Mouse (Mus musculus) thymus, postnatal 0 days (tissue): Measurements from ENCODE around the gene Cxcl9. TPM values are rescaled to one million over a fixed set of nuclear protein-coding genes. Genes with fewer than 3 reads are reported as not detected.
A peak's percentile ranks its signal among the peaks of the same experiment; 100 is the strongest.
"Not testable (repeated sequence)": the region's sequence is repeated elsewhere in the genome, so short reads cannot be mapped to it uniquely, and the experiment has no call there.

ENCODE experiments used
- DNase-seq: peaks from one replicate; pipeline ENCODE4 v3.0.0-alpha.2; 2015; ENCODE audit warnings: low spot score
- polyA plus RNA-seq: library from polyadenylated mRNA; unstranded; fragments of >200 nt; fragmentation: Nextera tagmentation; extraction: Ambion mirVana; gene quantifications from 2 replicates; pipeline ENCODE4 v1.2.1, GENCODE M21; 2015

The Cxcl9 gene
- polyA plus RNA-seq = 2.9 and 4.2 TPM in 2 replicates

- no peak for DNase-seq
Observed at GRCm38 (mm10) chr5:92327929-92328328, at the start of gene Cxcl9. Gene Cxcl9, minus strand, starts transcription at chr5:92328079.

GRCm38 (mm10) chr5:92376795-92377405 lies 49.0 kb upstream of the Cxcl9 start:
- no peak for DNase-seq

- peak; percentile 63 for DNase-seq
Observed at GRCm38 (mm10) chr5:92375368-92375767, 47.5 kb upstream of the Cxcl9 start.

DNA sequence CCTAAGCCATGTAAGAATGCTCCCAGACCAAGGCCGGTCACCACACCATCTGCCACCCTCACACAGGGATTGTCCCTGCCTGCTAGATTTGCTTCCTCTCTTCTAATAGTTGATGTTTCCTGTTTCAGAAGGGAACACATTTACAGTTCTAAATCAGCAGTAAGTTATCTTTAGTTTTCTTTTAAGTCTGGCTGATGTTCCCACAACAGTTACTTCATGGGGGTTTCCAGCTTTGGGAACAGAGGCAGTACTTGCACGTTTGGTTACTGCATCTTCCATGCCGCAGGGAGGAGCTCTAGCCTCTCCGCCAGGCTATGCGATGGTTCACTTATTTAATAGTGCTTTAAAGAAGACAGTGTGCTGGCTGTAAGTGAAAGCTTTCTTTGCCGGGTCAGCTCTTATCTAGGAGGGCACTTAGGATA lies 46.9 kb upstream of the Cxcl9 start:
- peak; percentile 42 for DNase-seq

DNA sequence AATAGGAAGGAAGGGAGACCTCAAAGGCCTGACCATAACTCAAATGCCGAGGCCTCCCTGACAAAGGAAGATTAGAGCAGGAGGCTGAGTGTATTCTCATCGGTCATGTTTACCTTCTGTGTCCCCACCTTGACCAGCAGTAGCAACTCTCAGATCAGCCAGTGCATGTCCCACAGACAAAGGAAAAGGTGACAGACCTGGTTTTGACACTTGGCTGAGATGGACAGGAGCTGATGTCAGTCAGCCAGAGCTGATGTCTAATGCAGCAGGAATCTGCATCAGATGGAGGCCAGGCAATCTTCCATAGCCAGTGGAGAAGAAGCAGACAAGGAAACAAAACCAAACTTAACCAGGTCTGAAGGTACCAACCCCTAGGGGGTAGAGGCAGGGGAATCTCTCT lies 44.7 kb upstream of the Cxcl9 start:
- no peak for DNase-seq

DNA sequence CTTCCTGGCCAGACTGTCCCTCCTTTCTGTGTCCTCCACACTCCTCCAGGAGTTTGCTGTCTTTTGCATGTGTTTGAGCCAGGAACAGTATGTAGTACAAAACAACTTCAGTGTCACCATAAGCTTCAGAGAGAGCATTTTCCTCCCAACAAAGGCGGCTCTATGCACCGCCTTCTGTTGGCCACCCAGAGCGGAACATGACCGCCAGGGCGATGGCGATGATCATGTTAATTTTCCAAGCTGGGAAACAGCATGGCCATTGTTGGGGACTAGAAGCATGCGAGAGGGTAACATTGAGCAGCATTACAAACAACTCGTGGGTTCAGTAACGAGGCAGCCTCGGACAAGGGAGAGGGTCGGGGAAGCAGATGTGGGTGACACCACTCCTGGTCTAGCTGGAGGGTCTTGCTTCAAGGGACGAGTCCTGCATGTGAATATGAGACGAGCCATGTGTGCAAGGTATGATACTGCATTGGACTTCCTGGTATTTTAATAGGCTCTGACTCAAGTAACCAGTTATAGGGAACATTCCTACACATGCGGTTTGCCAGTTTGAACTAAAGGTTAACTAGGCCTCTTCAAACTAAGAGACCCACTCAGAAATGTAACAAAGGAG lies 43.6 kb upstream of the Cxcl9 start:
- no peak for DNase-seq

DNA sequence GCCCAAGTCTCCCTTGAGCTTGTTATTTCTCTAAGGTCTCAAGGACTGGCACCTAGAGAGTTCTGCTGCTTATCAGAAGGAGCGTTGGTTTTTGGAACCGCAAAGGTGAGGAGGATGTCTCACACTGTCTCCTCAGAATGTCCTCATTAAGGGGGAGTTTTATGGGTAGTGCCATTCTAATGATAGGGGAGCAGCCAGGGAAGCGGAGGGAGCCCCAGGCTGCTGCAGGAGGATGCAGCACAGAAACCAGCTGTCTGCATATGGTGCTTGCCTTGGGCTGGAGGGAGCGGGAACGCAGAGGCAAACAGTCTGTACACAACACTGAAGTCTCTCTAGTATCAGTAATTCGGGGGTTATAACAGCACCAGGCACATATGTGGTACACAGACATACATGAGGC lies 43.0 kb upstream of the Cxcl9 start:
- no peak for DNase-seq

- DNase-seq = no peak
Observed at GRCm38 (mm10) chr5:92370392-92370791, 42.5 kb upstream of the Cxcl9 start.

DNA sequence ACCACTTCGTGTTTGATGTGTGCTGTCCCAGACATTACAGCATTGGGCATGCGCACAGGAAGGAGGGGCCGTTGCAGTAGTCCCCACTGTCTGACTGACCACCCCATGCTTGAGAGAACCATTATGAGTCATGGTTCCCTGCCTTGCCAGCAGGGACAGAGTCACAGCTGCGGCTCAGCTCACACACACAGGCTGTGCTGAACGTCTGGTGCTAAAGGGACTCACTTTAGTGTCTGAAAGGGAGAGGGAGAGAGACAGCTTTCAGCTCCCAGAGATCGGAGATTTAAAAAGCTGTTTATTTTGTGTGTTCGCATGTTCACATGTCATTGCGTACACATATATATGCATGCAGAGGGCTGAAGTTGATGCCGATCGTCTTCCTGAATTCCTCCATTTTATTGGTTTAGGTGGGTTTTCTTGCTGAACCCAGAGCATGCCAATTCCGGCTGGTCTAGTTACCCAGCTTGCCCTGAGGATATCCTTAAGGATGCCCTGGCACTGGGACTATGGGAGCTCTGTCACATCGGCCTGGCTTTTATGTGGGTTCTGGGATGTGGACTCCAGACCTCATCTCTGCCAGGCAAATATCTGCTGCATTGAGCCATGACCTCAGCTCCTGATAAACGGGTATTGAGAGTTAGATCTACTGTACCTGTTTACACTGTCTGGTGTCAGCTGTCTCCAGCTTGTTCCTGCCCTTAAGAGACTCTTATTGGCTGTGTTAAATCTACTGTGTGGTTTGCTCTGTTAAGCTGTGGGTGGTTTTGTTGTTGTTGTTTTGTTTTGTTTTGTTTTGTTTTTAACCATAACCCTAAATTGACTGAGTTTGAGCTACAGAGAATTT lies 41.5 kb upstream of the Cxcl9 start:
- DNase-seq = no peak

GRCm38 (mm10) chr5:92368392-92368791 lies 40.5 kb upstream of the Cxcl9 start:
- no peak for DNase-seq

DNA sequence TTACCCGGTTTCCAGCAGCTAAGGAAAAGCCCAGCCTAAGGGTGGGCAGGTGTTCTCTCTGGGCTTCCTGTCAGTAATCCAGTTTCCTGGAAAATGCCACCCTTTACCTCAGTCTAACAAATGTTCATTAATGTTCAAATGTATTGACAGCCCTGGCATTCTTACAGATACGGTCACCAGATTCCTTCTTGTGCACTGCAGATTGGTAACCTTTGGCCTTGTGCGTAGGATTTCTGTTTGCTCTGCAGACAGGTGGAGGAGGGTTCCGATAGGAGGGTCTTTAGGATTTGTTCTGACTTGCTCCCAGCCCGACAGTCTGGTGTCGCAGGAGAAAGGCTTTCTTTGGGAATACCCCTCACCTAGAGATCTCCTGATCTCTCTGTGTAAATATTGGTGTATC lies 38.7 kb upstream of the Cxcl9 start:
- no peak for DNase-seq

DNA sequence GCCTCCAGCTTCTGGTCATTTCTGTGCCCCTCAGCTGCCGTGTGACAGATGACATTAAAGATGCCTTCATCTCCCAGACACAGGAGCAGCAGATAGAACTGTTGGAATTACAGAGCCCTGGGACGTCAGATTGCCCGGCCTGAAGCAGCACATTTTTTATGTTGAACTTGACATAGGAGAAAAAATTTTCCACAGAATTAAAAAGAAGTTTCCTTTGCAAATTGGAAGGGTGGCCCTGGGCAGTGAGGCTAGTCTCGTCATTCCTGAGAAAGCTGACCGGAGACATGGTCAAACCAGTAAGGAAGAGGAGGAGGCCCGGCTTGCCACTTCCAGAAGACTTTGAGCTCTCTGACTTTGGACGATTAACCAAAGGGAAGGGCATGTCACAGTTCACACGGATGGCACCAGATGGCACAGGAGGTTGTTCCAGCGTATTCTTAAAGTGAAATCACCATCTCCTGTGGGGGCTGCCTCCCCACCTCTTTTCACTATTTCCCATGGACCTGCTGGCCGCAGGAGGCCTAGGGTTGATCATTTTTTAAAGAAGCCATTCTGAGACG lies 37.3 kb upstream of the Cxcl9 start:
- no peak for DNase-seq

DNA sequence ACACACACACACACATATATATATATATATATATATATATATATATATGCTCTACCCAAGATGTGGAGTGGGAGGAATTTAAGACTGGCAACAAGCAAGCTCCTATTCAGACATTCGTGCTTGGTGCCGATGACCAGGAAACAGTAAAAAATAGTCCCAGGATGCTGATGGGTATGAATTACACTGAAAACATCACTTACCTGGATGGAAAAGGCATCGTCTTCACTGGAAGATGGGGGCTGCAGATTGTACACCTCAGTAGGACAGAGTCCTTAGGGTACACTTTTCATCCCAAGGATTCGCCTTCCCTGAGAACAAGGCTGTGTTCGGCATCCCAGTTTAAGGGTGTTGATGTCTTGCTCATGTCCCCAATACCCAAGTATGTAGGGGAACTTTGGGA lies 36.1 kb upstream of the Cxcl9 start:
- DNase-seq = no peak

DNA sequence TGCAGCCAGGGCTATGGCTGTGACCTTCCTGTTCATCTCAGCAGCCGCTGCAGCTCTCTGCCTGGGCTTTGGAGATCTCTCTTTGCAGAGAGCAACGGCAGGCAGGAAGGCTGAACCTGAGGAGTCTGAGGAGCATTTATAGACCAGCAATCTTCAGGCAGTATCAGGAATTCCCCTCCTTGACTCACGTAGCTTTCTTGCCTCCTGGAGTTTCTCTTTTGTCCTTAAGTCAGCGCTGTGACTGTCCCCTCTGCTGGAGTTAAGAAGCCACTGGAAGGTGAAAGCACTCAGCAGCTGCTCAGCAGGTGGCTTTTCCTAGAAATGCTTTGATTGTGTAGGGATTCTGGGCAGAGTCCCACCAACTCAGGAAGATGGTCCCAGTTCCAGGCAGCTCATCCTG lies 35.3 kb upstream of the Cxcl9 start:
- no peak for DNase-seq

DNA sequence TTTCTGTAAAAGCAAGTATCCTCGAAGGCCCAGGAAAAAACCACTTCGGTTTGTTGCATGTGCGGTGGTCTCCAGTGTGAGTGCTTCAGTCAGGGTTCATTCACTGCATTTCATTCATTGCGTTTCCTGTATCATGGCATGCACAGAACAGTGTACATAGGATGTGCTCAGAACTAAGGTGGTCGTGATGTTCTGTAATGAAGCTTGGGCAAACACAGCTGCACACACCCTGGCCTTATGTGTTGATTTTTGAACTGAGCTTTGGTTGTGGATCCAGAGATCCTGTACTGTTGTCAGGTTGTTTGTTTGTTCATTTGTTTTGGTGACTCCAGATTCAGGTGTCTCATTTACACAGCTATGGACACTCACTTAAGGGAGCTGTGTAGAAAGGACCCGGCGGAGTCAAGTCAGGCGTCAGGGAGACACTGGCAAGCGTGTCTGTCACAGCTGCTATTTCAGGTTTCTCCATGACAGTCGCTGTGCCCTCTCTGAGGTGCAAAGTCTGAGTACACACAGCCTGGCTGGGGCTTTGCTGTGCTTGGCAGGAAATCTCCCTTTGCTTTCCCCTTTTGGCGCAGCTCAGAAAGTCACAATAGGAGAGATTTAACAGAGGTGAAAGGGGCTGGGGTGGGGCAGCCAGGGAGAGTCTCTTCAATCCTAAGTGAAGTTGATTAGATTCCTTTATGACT lies 31.0 kb upstream of the Cxcl9 start:
- DNase-seq = no peak

- no peak for DNase-seq
Observed at GRCm38 (mm10) chr5:92358033-92358432, 30.2 kb upstream of the Cxcl9 start.

GRCm38 (mm10) chr5:92353517-92353916 lies 25.6 kb upstream of the Cxcl9 start:
- DNase-seq = peak; percentile 27

DNA sequence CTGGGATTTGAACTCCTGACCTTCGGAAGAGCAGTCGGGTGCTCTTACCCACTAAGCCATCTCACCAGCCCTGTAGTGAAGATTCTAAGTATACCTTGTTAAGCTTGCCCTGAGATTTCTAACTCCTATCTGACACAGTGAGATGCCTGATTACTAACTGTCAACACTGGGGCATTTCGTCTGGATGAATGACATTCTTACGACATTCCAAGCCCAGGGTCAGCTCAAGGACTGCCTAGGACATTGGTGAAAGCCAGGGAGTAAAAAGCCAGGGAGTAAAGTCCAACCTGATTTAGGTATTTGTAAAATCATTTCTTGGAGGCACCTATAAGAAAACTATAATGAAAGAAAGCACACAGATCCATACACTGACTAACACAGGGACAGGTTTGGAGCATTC lies 24.8 kb upstream of the Cxcl9 start:
- not testable (repeated sequence) for DNase-seq

- no peak for DNase-seq
Observed at GRCm38 (mm10) chr5:92349731-92350130, 21.9 kb upstream of the Cxcl9 start.

- DNase-seq = peak; percentile 72
Observed at GRCm38 (mm10) chr5:92348794-92349413, 21.0 kb upstream of the Cxcl9 start, which contains the start of gene Cxcl10. Gene Cxcl10, minus strand, starts transcription at chr5:92348889.

GRCm38 (mm10) chr5:92345006-92345405 lies 17.1 kb upstream of the Cxcl9 start:
- no peak for DNase-seq
